Mouse (Mus musculus): ENCODE results near the gene Edf1. TPM values are rescaled to one million over a fixed set of nuclear protein-coding genes. Genes with fewer than 3 reads are reported as not detected.

Gene Edf1
- polyA plus RNA-seq, 1 experiment, result 413 TPM

DNA sequence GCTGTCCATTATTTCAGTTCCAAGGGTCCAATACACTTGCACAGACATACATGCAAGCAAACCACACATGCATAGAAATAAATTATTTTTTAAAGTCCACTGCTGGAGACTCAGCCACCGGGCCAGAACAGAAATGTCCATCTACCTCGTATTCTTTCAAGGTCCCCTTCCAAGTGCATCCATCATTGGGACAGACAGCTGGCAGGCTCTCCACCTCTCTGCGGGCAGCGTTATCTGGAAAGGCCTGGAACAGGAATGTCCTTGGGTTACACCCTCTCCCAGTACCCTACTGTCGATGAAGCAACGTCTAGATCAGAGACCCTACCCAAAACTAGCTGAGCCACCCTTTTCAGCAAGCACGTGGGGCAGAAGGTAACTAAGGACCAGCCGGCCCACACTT, 21.1 kb upstream of the Edf1 start:
- Histone ChIP-seq H3K27me3 (ENCODE audit: control insufficient read depth, insufficient read depth, low read length) (no peaks in the 10 kb centered on the region), H3K4me3 (ENCODE audit: low read depth, low read length) (no peak overlapping the region), H3K27ac (ENCODE audit: insufficient read depth, low read depth, low read length) (no peak overlapping the region), H3K36me3 (ENCODE audit: control insufficient read depth, insufficient read depth, low read length) (peaks cover 36% of the 10 kb centered on the region), H3K4me1 (ENCODE audit: control insufficient read depth, insufficient read depth, insufficient read length, low read length) (peaks cover 10% of the 10 kb centered on the region)
- TF ChIP-seq POLR2A (IDR thresholded peaks at IDR 0.05; ENCODE audit: low read depth, low read length) (no peak), CTCF (IDR thresholded peaks at IDR 0.05; ENCODE audit: extremely low read depth, insufficient read length, insufficient replicate concordance, low read depth, low read length) (no peak)
- 78% methylated on average over 8 of the region's 8 CpGs for WGBS

DNA sequence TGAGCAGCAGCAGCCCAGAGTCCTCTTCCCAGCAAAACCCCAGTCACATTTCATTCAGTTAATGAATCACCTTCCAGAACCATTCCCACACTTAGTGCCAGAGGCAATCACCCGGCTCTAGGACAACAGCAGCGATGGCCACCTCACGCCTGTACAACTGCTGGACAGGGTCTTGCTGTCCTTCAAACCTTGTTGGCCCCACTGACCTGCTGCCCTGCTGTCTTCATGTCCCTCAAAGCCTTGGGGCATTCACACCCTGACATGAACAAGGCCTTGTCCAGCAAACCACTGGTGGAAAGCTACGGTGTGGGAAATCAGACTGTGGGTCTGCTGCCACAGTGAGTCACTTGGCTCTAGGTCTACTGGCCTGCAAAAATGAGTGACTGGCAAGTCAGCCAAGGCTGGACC, 17.1 kb upstream of the Edf1 start:
- Histone ChIP-seq H3K27ac (ENCODE audit: insufficient read depth, low read depth, low read length) (no peak overlapping the region), H3K36me3 (ENCODE audit: control insufficient read depth, insufficient read depth, low read length) (peaks cover 26% of the 10 kb centered on the region), H3K27me3 (ENCODE audit: control insufficient read depth, insufficient read depth, low read length) (no peaks in the 10 kb centered on the region), H3K4me1 (ENCODE audit: control insufficient read depth, insufficient read depth, insufficient read length, low read length) (peaks cover 5% of the 10 kb centered on the region), H3K4me3 (ENCODE audit: low read depth, low read length) (no peak overlapping the region)
- WGBS, result 91% methylated on average over 4 of the region's 4 CpGs
- no peak for TF ChIP-seq CTCF (IDR thresholded peaks at IDR 0.05; ENCODE audit: extremely low read depth, insufficient read length, insufficient replicate concordance, low read depth, low read length)
- TF ChIP-seq POLR2A (IDR thresholded peaks at IDR 0.05; ENCODE audit: low read depth, low read length), result no peak

GRCm38 (mm10) chr2:25541644-25542367, 15.8 kb upstream of the Edf1 start:
- Histone ChIP-seq H3K36me3 (ENCODE audit: control insufficient read depth, insufficient read depth, low read length) (peaks cover 16% of the 10 kb centered on the region), H3K4me3 (ENCODE audit: low read depth, low read length) (no peak overlapping the region), H3K27me3 (ENCODE audit: control insufficient read depth, insufficient read depth, low read length) (no peaks in the 10 kb centered on the region), H3K27ac (ENCODE audit: insufficient read depth, low read depth, low read length) (no peak overlapping the region), H3K4me1 (ENCODE audit: control insufficient read depth, insufficient read depth, insufficient read length, low read length) (peaks cover 8% of the 10 kb centered on the region)
- 73% methylated on average over 10 of the region's 10 CpGs for WGBS
- no peak for TF ChIP-seq POLR2A (IDR thresholded peaks at IDR 0.05; ENCODE audit: low read depth, low read length)
- no peak for TF ChIP-seq CTCF (IDR thresholded peaks at IDR 0.05; ENCODE audit: extremely low read depth, insufficient read length, insufficient replicate concordance, low read depth, low read length)

GRCm38 (mm10) chr2:25545996-25546810, 11.4 kb upstream of the Edf1 start:
- TF ChIP-seq CTCF (IDR thresholded peaks at IDR 0.05; ENCODE audit: extremely low read depth, insufficient read length, insufficient replicate concordance, low read depth, low read length) (no peak), POLR2A (IDR thresholded peaks at IDR 0.05; ENCODE audit: low read depth, low read length) (no peak)
- Histone ChIP-seq H3K27ac (ENCODE audit: insufficient read depth, low read depth, low read length) (peak overlapping the region; percentile 74), H3K27me3 (ENCODE audit: control insufficient read depth, insufficient read depth, low read length) (no peaks in the 10 kb centered on the region), H3K4me3 (ENCODE audit: low read depth, low read length) (peak overlapping the region; percentile 98), H3K36me3 (ENCODE audit: control insufficient read depth, insufficient read depth, low read length) (no peaks in the 10 kb centered on the region), H3K4me1 (ENCODE audit: control insufficient read depth, insufficient read depth, insufficient read length, low read length) (peaks cover 22% of the 10 kb centered on the region)
- 3% methylated on average over 43 of the region's 43 CpGs for WGBS

DNA sequence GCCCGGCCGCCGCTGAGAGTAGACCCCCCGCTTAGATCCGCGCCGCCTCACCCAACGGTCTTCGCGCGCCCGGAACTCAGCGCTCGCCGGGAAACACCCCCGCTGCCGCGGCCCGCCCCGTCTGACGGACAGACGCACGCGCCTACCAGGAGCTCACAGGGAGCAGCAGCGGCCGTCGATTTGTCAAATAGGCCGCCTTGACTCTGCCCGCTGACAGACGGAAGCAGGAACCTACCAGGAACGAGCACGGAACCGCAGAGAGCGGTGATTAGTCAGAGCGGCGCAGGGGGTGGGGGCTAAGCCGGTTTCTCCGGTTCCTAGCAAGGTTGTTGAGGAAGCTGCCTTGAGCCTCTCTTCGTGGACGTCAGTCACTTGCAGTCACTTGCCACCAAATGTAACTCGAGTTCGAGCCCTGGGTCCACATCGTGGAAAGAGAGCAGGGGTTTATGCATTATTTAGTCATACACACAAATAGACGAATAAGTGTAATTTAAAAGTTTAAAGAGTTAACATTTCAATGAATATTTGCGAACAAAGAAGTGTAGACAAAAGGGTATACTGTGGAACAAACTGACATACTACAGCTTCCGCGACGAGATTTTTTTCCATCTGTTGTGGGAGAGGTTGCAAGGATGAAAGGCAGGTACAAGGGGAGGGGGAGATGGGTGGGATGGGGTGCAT, 10.7 kb upstream of the Edf1 start, which contains the start of gene Traf2:
Traf2 (minus strand) TSS at position 130 of the 681 bp plus-strand sequence.
- WGBS, result 3% methylated on average over 48 of the region's 48 CpGs
- Histone ChIP-seq H3K27me3 (ENCODE audit: control insufficient read depth, insufficient read depth, low read length) (no peaks in the 10 kb centered on the region), H3K27ac (ENCODE audit: insufficient read depth, low read depth, low read length) (peak within 1 kb of the TSS; percentile 74), H3K4me3 (ENCODE audit: low read depth, low read length) (peak within 1 kb of the TSS; percentile 98), H3K36me3 (ENCODE audit: control insufficient read depth, insufficient read depth, low read length) (no peaks in the 10 kb centered on the region), H3K4me1 (ENCODE audit: control insufficient read depth, insufficient read depth, insufficient read length, low read length) (peaks cover 18% of the 10 kb centered on the region)
- TF ChIP-seq CTCF (IDR thresholded peaks at IDR 0.05; ENCODE audit: extremely low read depth, insufficient read length, insufficient replicate concordance, low read depth, low read length) (no peak), POLR2A (IDR thresholded peaks at IDR 0.05; ENCODE audit: low read depth, low read length) (peak; percentile 48)

GRCm38 (mm10) chr2:25549021-25549991, 8.3 kb upstream of the Edf1 start:
- H3K27ac ChIP-seq (ENCODE audit: insufficient read depth, low read depth, low read length), result peak overlapping the region; percentile 56
- TF ChIP-seq CTCF (IDR thresholded peaks at IDR 0.05; ENCODE audit: extremely low read depth, insufficient read length, insufficient replicate concordance, low read depth, low read length) (no peak), POLR2A (IDR thresholded peaks at IDR 0.05; ENCODE audit: low read depth, low read length) (no peak)
- WGBS, result 40% methylated on average over 9 of the region's 9 CpGs
- peaks cover 17% of the 10 kb centered on the region for H3K4me1 ChIP-seq (ENCODE audit: control insufficient read depth, insufficient read depth, insufficient read length, low read length)
- H3K4me3 ChIP-seq (ENCODE audit: low read depth, low read length), result no peak overlapping the region
- H3K36me3 ChIP-seq (ENCODE audit: control insufficient read depth, insufficient read depth, low read length), result no peaks in the 10 kb centered on the region
- no peaks in the 10 kb centered on the region for H3K27me3 ChIP-seq (ENCODE audit: control insufficient read depth, insufficient read depth, low read length)

Data from small intestine, adult 2 months (tissue).